Mouse (Mus musculus): ENCODE measurements around the gene Scn3b. TPM values are rescaled to one million over a fixed set of nuclear protein-coding genes. Genes with fewer than 3 reads are reported as not detected.

Scn3b gene
- polyA plus RNA-seq, 1 experiment from 2014 or later, result 37.6 TPM

- no peak for TF ChIP-seq CTCF (IDR thresholded peaks at IDR 0.05)
- TF ChIP-seq EP300 (IDR thresholded peaks at IDR 0.05), result no peak
- Histone ChIP-seq H3K4me3 (ENCODE audit: low read depth, low read length) (no peak overlapping the region), H3K4me2 (replicated peaks; ENCODE audit: low read depth, low read length) (no peak overlapping the region), H3K9me3 (ENCODE audit: low read length) (no peaks in the 10 kb centered on the region), H3K27me3 (replicated peaks; ENCODE audit: insufficient read depth, low read length) (no peaks in the 10 kb centered on the region), H3K4me1 (ENCODE audit: insufficient read depth, low read depth, low read length) (peaks cover 16% of the 10 kb centered on the region; the same call in 1 of the 2 replicates), H3K27ac (ENCODE audit: low read length) (no peak overlapping the region), H3K36me3 (ENCODE audit: insufficient read depth, low read length) (no peaks in the 10 kb centered on the region), H3K9ac (replicated peaks; ENCODE audit: low read depth) (no peak overlapping the region)
- ATAC-seq, result peak; percentile 36
- DNase-seq (ENCODE audit: low spot score), result peak; percentile 77
- 63% methylated on average over 9 of the region's 9 CpGs for WGBS
Measured at GRCm38 (mm10) chr9:40316865-40317660, 48.0 kb downstream of the Scn3b start.

DNA sequence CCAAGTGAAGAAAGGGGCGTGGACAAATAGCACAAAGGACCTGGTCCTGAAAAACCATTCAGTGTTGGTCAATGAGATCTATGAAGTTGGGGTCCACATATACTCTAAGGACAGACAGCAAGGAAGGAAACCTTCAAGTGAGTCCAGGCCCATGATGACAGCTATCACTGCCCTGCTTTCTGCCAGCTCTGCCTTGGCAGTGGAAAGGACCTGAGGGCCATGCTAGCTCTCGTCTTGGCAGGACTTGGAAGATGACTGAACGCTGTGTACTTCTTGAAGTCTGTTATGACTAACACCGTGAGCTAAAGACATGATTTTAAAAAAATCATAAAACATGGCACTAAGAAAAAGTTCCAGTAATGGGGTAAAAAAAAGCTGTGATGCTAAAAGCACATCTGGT, 48.7 kb downstream of the Scn3b start:
- ATAC-seq (no peak), DNase-seq (ENCODE audit: low spot score) (no peak)
- Histone ChIP-seq H3K4me3 (ENCODE audit: low read depth, low read length) (no peak overlapping the region), H3K4me1 (ENCODE audit: insufficient read depth, low read depth, low read length) (peaks cover 16% of the 10 kb centered on the region; the same call in 1 of the 2 replicates), H3K36me3 (ENCODE audit: insufficient read depth, low read length) (no peaks in the 10 kb centered on the region), H3K4me2 (replicated peaks; ENCODE audit: low read depth, low read length) (no peak overlapping the region), H3K27ac (ENCODE audit: low read length) (no peak overlapping the region), H3K9ac (replicated peaks; ENCODE audit: low read depth) (no peak overlapping the region), H3K27me3 (replicated peaks; ENCODE audit: insufficient read depth, low read length) (no peaks in the 10 kb centered on the region), H3K9me3 (ENCODE audit: low read length) (no peaks in the 10 kb centered on the region)
- TF ChIP-seq EP300 (IDR thresholded peaks at IDR 0.05) (no peak), CTCF (IDR thresholded peaks at IDR 0.05) (no peak)
- WGBS, result 76% methylated on average over 4 of the region's 4 CpGs

GRCm38 (mm10) chr9:40318771-40319170, 49.8 kb downstream of the Scn3b start:
- ATAC-seq (no peak), DNase-seq (ENCODE audit: low spot score) (no peak)
- Histone ChIP-seq H3K9me3 (ENCODE audit: low read length) (no peaks in the 10 kb centered on the region), H3K36me3 (ENCODE audit: insufficient read depth, low read length) (no peaks in the 10 kb centered on the region), H3K4me1 (ENCODE audit: insufficient read depth, low read depth, low read length) (peaks cover 16% of the 10 kb centered on the region; the same call in 1 of the 2 replicates), H3K4me2 (replicated peaks; ENCODE audit: low read depth, low read length) (no peak overlapping the region), H3K4me3 (ENCODE audit: low read depth, low read length) (no peak overlapping the region), H3K9ac (replicated peaks; ENCODE audit: low read depth) (no peak overlapping the region), H3K27me3 (replicated peaks; ENCODE audit: insufficient read depth, low read length) (no peaks in the 10 kb centered on the region), H3K27ac (ENCODE audit: low read length) (no peak overlapping the region)
- WGBS, result 75% methylated on average over 5 of the region's 5 CpGs
- no peak for TF ChIP-seq CTCF (IDR thresholded peaks at IDR 0.05)
- no peak for TF ChIP-seq EP300 (IDR thresholded peaks at IDR 0.05)

- no peak for DNase-seq (ENCODE audit: low spot score)
- WGBS, result 80% methylated on average over 8 of the region's 8 CpGs
- Histone ChIP-seq H3K4me1 (ENCODE audit: insufficient read depth, low read depth, low read length) (peaks cover 16% of the 10 kb centered on the region; the same call in 1 of the 2 replicates), H3K27me3 (replicated peaks; ENCODE audit: insufficient read depth, low read length) (no peaks in the 10 kb centered on the region), H3K27ac (ENCODE audit: low read length) (peak overlapping the region; percentile 69), H3K4me3 (ENCODE audit: low read depth, low read length) (no peak overlapping the region), H3K4me2 (replicated peaks; ENCODE audit: low read depth, low read length) (no peak overlapping the region), H3K9me3 (ENCODE audit: low read length) (no peaks in the 10 kb centered on the region), H3K9ac (replicated peaks; ENCODE audit: low read depth) (no peak overlapping the region), H3K36me3 (ENCODE audit: insufficient read depth, low read length) (no peaks in the 10 kb centered on the region)
- TF ChIP-seq EP300 (IDR thresholded peaks at IDR 0.05) (no peak), CTCF (IDR thresholded peaks at IDR 0.05) (no peak; the same call in 1 of the 2 replicates)
- no peak for ATAC-seq
Measured at GRCm38 (mm10) chr9:40320405-40320804, 51.4 kb downstream of the Scn3b start.

DNA sequence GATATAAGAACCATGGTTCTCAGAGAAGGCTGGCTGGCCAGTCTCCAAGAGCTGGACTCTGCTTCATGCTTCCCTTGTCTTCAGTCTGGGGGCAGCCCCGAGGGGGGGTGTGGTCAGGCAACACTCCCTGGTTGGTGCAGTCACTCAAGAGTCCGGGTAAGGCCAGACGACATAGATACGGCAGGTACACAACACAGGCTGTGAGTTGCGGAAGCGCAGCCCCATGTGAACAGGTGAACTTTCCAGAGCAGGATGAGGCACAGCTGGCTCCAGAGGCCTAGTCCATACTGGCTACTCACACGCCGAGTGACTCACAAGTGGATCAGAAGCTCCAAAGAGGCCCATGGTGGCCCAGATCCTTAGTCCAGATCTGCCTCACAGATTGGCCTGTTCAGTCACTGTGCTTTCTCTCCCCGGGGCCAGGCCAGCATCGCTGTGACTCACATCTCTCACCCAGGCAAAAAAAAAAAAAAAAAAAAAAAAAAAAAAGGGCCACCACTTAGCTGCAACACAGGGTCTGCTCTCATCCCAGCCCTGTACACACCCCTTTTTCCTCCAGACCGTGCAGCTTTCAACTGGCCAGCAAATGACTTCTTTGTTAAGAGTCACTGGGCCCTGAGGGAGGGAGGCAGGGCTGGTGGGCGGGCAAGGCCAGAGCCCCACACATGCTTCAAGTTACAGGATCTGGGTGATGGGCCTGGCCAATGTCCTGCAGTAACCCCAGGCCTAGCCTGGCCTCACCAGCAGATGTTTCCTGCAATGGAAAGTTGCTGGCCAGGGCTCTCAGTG, 52.1 kb downstream of the Scn3b start:
- Histone ChIP-seq H3K9ac (replicated peaks; ENCODE audit: low read depth) (0 out of 2 replicates have a peak overlapping the region, but pooled peaks have one; percentile 23), H3K4me1 (ENCODE audit: insufficient read depth, low read depth, low read length) (peaks cover 16% of the 10 kb centered on the region; the same call in 1 of the 2 replicates), H3K4me2 (replicated peaks; ENCODE audit: low read depth, low read length) (peak overlapping the region; percentile 30; the same call in 1 of the 2 replicates), H3K36me3 (ENCODE audit: insufficient read depth, low read length) (no peaks in the 10 kb centered on the region), H3K27me3 (replicated peaks; ENCODE audit: insufficient read depth, low read length) (no peaks in the 10 kb centered on the region), H3K4me3 (ENCODE audit: low read depth, low read length) (no peak overlapping the region), H3K9me3 (ENCODE audit: low read length) (no peaks in the 10 kb centered on the region), H3K27ac (ENCODE audit: low read length) (peak overlapping the region; percentile 69)
- ATAC-seq (peak; percentile 92), DNase-seq (ENCODE audit: low spot score) (peak; percentile 95)
- WGBS, result 39% methylated on average over 11 of the region's 12 CpGs
- TF ChIP-seq EP300 (IDR thresholded peaks at IDR 0.05) (peak; percentile 61; the same call in 1 of the 2 replicates), CTCF (IDR thresholded peaks at IDR 0.05) (no peak)

- H3K27ac ChIP-seq (ENCODE audit: low read length), result peak overlapping the region; percentile 40
- H3K9me3 ChIP-seq (ENCODE audit: low read length), result no peaks in the 10 kb centered on the region
- no peaks in the 10 kb centered on the region for H3K36me3 ChIP-seq (ENCODE audit: insufficient read depth, low read length)
- H3K9ac ChIP-seq (replicated peaks; ENCODE audit: low read depth), result no peak overlapping the region
- ATAC-seq, result no peak
- no peak overlapping the region for H3K4me3 ChIP-seq (ENCODE audit: low read depth, low read length)
- no peak overlapping the region for H3K4me2 ChIP-seq (replicated peaks; ENCODE audit: low read depth, low read length)
- DNase-seq (ENCODE audit: low spot score), result no peak
- WGBS, result 28% methylated on average over 3 of the region's 3 CpGs
- TF ChIP-seq EP300 (IDR thresholded peaks at IDR 0.05) (no peak), CTCF (IDR thresholded peaks at IDR 0.05) (no peak)
- peaks cover 16% of the 10 kb centered on the region; the same call in 1 of the 2 replicates for H3K4me1 ChIP-seq (ENCODE audit: insufficient read depth, low read depth, low read length)
- H3K27me3 ChIP-seq (replicated peaks; ENCODE audit: insufficient read depth, low read length), result no peaks in the 10 kb centered on the region
Measured at GRCm38 (mm10) chr9:40321668-40322003, 52.6 kb downstream of the Scn3b start.
